Mouse (Mus musculus): ENCODE measurements at regions not wholly inside any gene's neighbourhood (a gene's known extent, or its start where the extent isn't known, plus 50 kb on each side); places are given as distances from the start of the nearest gene placed in this dataset.

DNA sequence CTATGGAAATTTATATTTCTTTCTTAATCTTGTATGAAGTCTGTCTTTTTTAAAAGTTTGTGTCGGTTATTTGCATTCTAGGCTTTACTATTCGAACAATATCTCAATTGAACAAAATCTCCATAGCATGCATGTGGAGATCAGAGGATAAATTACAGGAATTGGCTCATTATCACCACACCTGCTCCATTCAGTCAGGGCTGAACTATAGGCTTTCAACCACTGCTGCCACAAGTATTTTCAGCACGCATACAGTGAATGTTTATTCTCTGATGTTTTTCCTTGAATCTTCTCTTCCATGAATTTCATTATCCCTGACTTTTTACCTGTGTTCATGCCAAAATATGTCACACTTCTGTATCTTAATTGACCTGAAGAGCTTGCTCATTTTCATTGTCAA is 207.2 kb downstream of the Etv1 start:
- H3K27me3 ChIP-seq (ENCODE audit: control insufficient read depth, insufficient read depth, low read depth, low read length), result no peaks in the 10 kb centered on the region
- no peak overlapping the region for H3K4me2 ChIP-seq (ENCODE audit: low read length)
- WGBS, result 87% methylated on average over 3 of the region's 3 CpGs
- no peaks in the 10 kb centered on the region for H3K9me3 ChIP-seq (replicated peaks; ENCODE audit: control insufficient read depth, low read length, poor library complexity, severe bottlenecking)
- H3K4me3 ChIP-seq (ENCODE audit: low read depth, low read length), result no peak overlapping the region
- no peak overlapping the region for H3K27ac ChIP-seq (ENCODE audit: low read length)
- no peak for ATAC-seq
- H3K9ac ChIP-seq (ENCODE audit: low read depth, low read length), result no peak overlapping the region
- no peaks in the 10 kb centered on the region for H3K36me3 ChIP-seq (ENCODE audit: control insufficient read depth, insufficient read depth, low read length)
- H3K4me1 ChIP-seq (ENCODE audit: control insufficient read depth, insufficient read depth, low read length), result no peaks in the 10 kb centered on the region

DNA sequence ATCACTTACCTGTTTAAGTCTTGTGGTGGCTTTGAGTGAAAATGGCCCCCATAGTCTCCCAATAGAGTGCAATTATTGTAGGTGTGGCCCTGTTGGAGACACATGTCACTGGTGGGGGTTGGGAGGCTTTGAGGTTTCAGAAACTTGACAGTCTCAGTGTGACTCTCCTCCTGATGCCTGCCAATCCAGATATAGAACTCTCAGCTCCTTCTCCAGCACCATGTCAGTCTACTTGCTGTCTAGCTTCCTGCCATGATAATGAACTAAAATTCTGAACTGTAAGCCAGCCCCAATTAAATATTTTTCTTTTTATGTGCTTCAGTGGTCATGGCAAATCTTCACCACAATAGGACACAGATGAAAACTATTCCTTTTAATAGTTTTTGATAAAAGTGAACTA is 208.1 kb downstream of the Etv1 start:
- no peak for ATAC-seq
- H3K36me3 ChIP-seq (ENCODE audit: control insufficient read depth, insufficient read depth, low read length), result no peaks in the 10 kb centered on the region
- no peaks in the 10 kb centered on the region for H3K9me3 ChIP-seq (replicated peaks; ENCODE audit: control insufficient read depth, low read length, poor library complexity, severe bottlenecking)
- no peaks in the 10 kb centered on the region for H3K4me1 ChIP-seq (ENCODE audit: control insufficient read depth, insufficient read depth, low read length)
- no peaks in the 10 kb centered on the region for H3K27me3 ChIP-seq (ENCODE audit: control insufficient read depth, insufficient read depth, low read depth, low read length)
- no peak overlapping the region for H3K27ac ChIP-seq (ENCODE audit: low read length)
- H3K9ac ChIP-seq (ENCODE audit: low read depth, low read length), result no peak overlapping the region
- no peak overlapping the region for H3K4me3 ChIP-seq (ENCODE audit: low read depth, low read length)
- no peak overlapping the region for H3K4me2 ChIP-seq (ENCODE audit: low read length)

GRCm38 (mm10) chr12:38987819-38988218 is 208.6 kb downstream of the Etv1 start:
- 79% methylated on average over 4 of the region's 4 CpGs for WGBS
- Histone ChIP-seq H3K27ac (ENCODE audit: low read length) (no peak overlapping the region), H3K4me3 (ENCODE audit: low read depth, low read length) (no peak overlapping the region), H3K4me2 (ENCODE audit: low read length) (no peak overlapping the region), H3K9me3 (replicated peaks; ENCODE audit: control insufficient read depth, low read length, poor library complexity, severe bottlenecking) (no peaks in the 10 kb centered on the region), H3K27me3 (ENCODE audit: control insufficient read depth, insufficient read depth, low read depth, low read length) (no peaks in the 10 kb centered on the region), H3K36me3 (ENCODE audit: control insufficient read depth, insufficient read depth, low read length) (no peaks in the 10 kb centered on the region), H3K4me1 (ENCODE audit: control insufficient read depth, insufficient read depth, low read length) (no peaks in the 10 kb centered on the region), H3K9ac (ENCODE audit: low read depth, low read length) (no peak overlapping the region)
- ATAC-seq, result no peak

DNA sequence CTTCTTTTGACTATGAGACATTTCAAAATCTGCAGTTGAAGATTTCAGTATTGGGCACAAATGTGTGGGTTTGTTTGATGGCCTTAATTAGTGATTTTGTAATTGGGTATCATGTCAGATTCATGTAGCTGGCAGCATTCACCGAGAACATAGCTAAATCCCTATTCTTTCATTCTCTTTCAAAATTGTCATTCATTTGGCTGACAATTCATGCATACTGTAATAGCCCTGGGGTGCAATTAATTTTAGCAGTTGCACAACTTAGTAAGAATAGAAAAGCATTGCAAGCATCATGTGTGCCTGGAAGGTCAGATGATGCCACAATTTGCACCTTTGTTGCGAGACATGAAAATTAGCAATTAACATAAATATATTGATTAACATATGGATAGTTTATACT is 248.0 kb downstream of the Etv1 start:
- Histone ChIP-seq H3K36me3 (ENCODE audit: control insufficient read depth, insufficient read depth, low read length) (no peaks in the 10 kb centered on the region), H3K4me2 (ENCODE audit: low read length) (no peak overlapping the region), H3K9ac (ENCODE audit: low read depth, low read length) (no peak overlapping the region), H3K27ac (ENCODE audit: low read length) (no peak overlapping the region), H3K4me3 (ENCODE audit: low read depth, low read length) (no peak overlapping the region), H3K9me3 (replicated peaks; ENCODE audit: control insufficient read depth, low read length, poor library complexity, severe bottlenecking) (no peaks in the 10 kb centered on the region), H3K4me1 (ENCODE audit: control insufficient read depth, insufficient read depth, low read length) (no peaks in the 10 kb centered on the region), H3K27me3 (ENCODE audit: control insufficient read depth, insufficient read depth, low read depth, low read length) (no peaks in the 10 kb centered on the region)
- no peak for ATAC-seq
- WGBS, result 45% methylated on average over 2 of the region's 2 CpGs

DNA sequence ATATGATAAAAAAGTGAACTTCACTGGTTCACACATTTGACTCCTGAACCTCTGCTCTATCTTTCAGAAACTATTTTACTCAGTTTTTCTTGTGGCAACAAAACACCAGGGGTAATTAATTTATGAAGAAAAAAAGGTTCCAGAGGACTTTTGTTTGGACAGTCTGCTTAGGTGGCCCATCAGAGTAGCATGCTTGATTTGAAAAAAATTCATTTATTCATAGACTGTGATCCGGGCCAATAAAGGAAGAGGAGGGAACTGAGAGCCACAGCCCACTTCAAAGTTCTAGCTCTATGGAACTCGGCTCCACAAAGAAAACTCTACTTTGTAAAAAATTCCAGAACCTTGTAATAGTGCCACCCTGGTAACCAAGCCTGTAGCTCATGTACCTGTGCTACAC is 248.8 kb downstream of the Etv1 start:
- H3K27me3 ChIP-seq (ENCODE audit: control insufficient read depth, insufficient read depth, low read depth, low read length), result no peaks in the 10 kb centered on the region
- no peak overlapping the region for H3K4me2 ChIP-seq (ENCODE audit: low read length)
- H3K36me3 ChIP-seq (ENCODE audit: control insufficient read depth, insufficient read depth, low read length), result no peaks in the 10 kb centered on the region
- 33% methylated on average over 2 of the region's 2 CpGs for WGBS
- no peaks in the 10 kb centered on the region for H3K4me1 ChIP-seq (ENCODE audit: control insufficient read depth, insufficient read depth, low read length)
- ATAC-seq, result no peak
- no peak overlapping the region for H3K4me3 ChIP-seq (ENCODE audit: low read depth, low read length)
- H3K27ac ChIP-seq (ENCODE audit: low read length), result no peak overlapping the region
- H3K9me3 ChIP-seq (replicated peaks; ENCODE audit: control insufficient read depth, low read length, poor library complexity, severe bottlenecking), result no peaks in the 10 kb centered on the region
- H3K9ac ChIP-seq (ENCODE audit: low read depth, low read length), result no peak overlapping the region

DNA sequence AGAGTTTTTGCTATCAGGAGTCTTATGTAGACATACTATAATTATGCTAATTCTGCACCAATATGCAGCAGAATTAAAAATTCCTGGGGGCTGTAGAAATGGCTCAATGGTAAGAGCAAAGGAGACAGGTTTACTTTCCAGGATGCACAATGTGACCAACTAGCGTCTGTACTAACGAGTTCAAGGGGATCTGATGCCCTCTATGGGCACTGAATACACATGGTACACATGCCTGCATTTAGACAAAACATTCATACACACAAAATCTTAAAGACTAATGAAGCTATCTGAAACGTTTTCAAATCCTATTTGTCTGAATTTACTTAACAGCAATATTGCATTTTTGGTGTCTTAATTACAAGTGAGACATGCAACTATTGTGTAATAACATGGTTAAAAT is 254.8 kb downstream of the Etv1 start:
- WGBS, result 79% methylated on average over 3 of the region's 3 CpGs
- no peaks in the 10 kb centered on the region for H3K4me1 ChIP-seq (ENCODE audit: control insufficient read depth, insufficient read depth, low read length)
- H3K27ac ChIP-seq (ENCODE audit: low read length), result no peak overlapping the region
- no peak overlapping the region for H3K4me3 ChIP-seq (ENCODE audit: low read depth, low read length)
- H3K27me3 ChIP-seq (ENCODE audit: control insufficient read depth, insufficient read depth, low read depth, low read length), result no peaks in the 10 kb centered on the region
- H3K9ac ChIP-seq (ENCODE audit: low read depth, low read length), result no peak overlapping the region
- no peak for ATAC-seq
- no peaks in the 10 kb centered on the region for H3K36me3 ChIP-seq (ENCODE audit: control insufficient read depth, insufficient read depth, low read length)
- no peaks in the 10 kb centered on the region for H3K9me3 ChIP-seq (replicated peaks; ENCODE audit: control insufficient read depth, low read length, poor library complexity, severe bottlenecking)
- no peak overlapping the region for H3K4me2 ChIP-seq (ENCODE audit: low read length)

- no peak for ATAC-seq
These were observed 257.4 kb downstream of the Etv1 start for GRCm38 (mm10) chr12:39036466-39037037.

DNA sequence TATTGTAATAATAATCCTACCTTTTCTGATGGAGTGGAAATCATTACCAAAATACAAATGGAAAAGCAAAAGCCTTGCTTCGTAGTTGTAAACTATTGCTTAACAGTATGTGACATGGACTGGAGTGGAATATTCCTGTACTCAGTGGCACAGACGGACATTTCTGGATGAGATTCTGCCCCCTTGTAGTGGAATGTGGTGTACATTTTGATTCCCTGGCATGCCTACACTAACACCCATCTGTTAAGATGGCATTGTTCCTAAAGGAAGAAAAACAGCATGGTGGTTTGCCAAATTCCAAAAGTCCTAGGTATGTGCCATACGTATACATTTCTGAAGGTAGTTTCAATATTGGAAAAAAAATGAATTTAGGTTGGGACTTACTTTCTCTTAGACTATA is 258.9 kb downstream of the Etv1 start:
- no peak overlapping the region for H3K4me3 ChIP-seq (ENCODE audit: low read depth, low read length)
- ATAC-seq, result no peak
- H3K9me3 ChIP-seq (replicated peaks; ENCODE audit: control insufficient read depth, low read length, poor library complexity, severe bottlenecking), result no peaks in the 10 kb centered on the region; the same call in 1 of the 2 replicates
- H3K4me2 ChIP-seq (ENCODE audit: low read length), result no peak overlapping the region
- no peak overlapping the region for H3K27ac ChIP-seq (ENCODE audit: low read length)
- H3K36me3 ChIP-seq (ENCODE audit: control insufficient read depth, insufficient read depth, low read length), result no peaks in the 10 kb centered on the region
- H3K27me3 ChIP-seq (ENCODE audit: control insufficient read depth, insufficient read depth, low read depth, low read length), result no peaks in the 10 kb centered on the region
- H3K9ac ChIP-seq (ENCODE audit: low read depth, low read length), result no peak overlapping the region
- H3K4me1 ChIP-seq (ENCODE audit: control insufficient read depth, insufficient read depth, low read length), result no peaks in the 10 kb centered on the region
- WGBS, result 82% methylated on average over 3 of the region's 3 CpGs

More at GRCm38 (mm10) chr12:39036466-39037037, 257.4 kb downstream of the Etv1 start:
- Histone ChIP-seq H3K36me3 (ENCODE audit: control insufficient read depth, insufficient read depth, low read length) (no peaks in the 10 kb centered on the region), H3K4me1 (ENCODE audit: control insufficient read depth, insufficient read depth, low read length) (no peaks in the 10 kb centered on the region), H3K4me2 (ENCODE audit: low read length) (no peak overlapping the region), H3K9me3 (replicated peaks; ENCODE audit: control insufficient read depth, low read length, poor library complexity, severe bottlenecking) (no peaks in the 10 kb centered on the region), H3K4me3 (ENCODE audit: low read depth, low read length) (no peak overlapping the region), H3K27ac (ENCODE audit: low read length) (no peak overlapping the region), H3K9ac (ENCODE audit: low read depth, low read length) (no peak overlapping the region), H3K27me3 (ENCODE audit: control insufficient read depth, insufficient read depth, low read depth, low read length) (no peaks in the 10 kb centered on the region)
- 88% methylated on average over 2 of the region's 2 CpGs for WGBS

DNA sequence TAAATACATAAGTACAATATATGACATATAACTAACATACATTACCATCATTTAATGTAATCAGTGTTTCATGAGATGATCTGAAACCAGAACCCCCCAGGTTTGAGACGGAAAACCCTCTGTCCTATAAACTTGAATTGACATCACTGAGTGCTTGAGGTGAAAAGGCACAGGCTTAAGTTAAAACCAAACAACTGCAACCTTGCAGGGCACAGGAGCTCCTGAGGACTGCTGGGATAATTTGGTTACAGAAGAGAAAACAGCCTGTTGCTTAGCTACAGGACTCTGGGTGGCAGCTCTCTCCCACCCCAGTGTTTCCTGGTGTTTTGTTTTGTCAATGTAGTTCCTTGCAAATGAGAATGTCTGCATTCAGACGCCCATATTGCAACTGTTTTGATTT is 259.5 kb downstream of the Etv1 start:
- ATAC-seq, result no peak
- Histone ChIP-seq H3K4me2 (ENCODE audit: low read length) (no peak overlapping the region), H3K4me3 (ENCODE audit: low read depth, low read length) (no peak overlapping the region), H3K9me3 (replicated peaks; ENCODE audit: control insufficient read depth, low read length, poor library complexity, severe bottlenecking) (no peaks in the 10 kb centered on the region; the same call in 1 of the 2 replicates), H3K9ac (ENCODE audit: low read depth, low read length) (no peak overlapping the region), H3K36me3 (ENCODE audit: control insufficient read depth, insufficient read depth, low read length) (no peaks in the 10 kb centered on the region), H3K27me3 (ENCODE audit: control insufficient read depth, insufficient read depth, low read depth, low read length) (no peaks in the 10 kb centered on the region), H3K27ac (ENCODE audit: low read length) (no peak overlapping the region), H3K4me1 (ENCODE audit: control insufficient read depth, insufficient read depth, low read length) (no peaks in the 10 kb centered on the region)
- WGBS, result 30% methylated on average over 2 of the region's 2 CpGs

DNA sequence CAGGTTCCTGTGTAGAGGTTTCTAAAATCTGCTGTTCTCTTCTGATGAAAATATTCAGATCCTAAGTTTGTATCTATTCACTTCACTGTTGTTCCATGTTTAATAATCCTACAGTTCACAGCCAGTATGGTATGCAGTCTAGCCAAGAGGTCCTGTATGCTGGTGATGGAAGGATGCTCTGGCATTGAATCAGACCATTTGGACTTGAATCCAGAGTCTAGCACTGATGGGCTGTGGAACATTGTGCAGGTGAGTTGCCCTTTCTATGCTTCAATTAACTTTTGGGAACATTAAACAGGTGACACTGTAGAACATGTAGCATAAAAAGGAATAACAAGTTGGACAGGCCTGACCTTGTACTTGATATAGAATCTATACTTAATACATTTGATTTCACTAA is 267.9 kb downstream of the Etv1 start:
- Histone ChIP-seq H3K27me3 (ENCODE audit: control insufficient read depth, insufficient read depth, low read depth, low read length) (no peaks in the 10 kb centered on the region), H3K4me2 (ENCODE audit: low read length) (no peak overlapping the region), H3K4me1 (ENCODE audit: control insufficient read depth, insufficient read depth, low read length) (no peaks in the 10 kb centered on the region), H3K4me3 (ENCODE audit: low read depth, low read length) (no peak overlapping the region), H3K27ac (ENCODE audit: low read length) (no peak overlapping the region), H3K9me3 (replicated peaks; ENCODE audit: control insufficient read depth, low read length, poor library complexity, severe bottlenecking) (no peaks in the 10 kb centered on the region), H3K9ac (ENCODE audit: low read depth, low read length) (no peak overlapping the region), H3K36me3 (ENCODE audit: control insufficient read depth, insufficient read depth, low read length) (no peaks in the 10 kb centered on the region)
- no peak for ATAC-seq
